Mouse (Mus musculus) forebrain, embryonic 12.5 days (tissue): ENCODE results near the gene Pvr. TPM values are rescaled to one million over a fixed set of nuclear protein-coding genes. Genes with fewer than 3 reads are reported as not detected.
"Not testable (repeated sequence)": the region's sequence is repeated elsewhere in the genome, so short reads cannot be mapped to it uniquely, and the experiment has no call there.

Source experiments
- ATAC-seq: fragments of 200-750 bp; cut with Nextera tagmentation; 2 replicates; pipeline ENCODE4 v1.8.0; 2017; ENCODE audit warnings: moderate TSS enrichment; ENCODE audit not compliant: low FRiP score
- H3K27ac ChIP-seq: fragments of 300-500 bp; sonication (generic); 2 replicates; pipeline ENCODE4 v1.5.1; 2016; ENCODE audit warnings: mild to moderate bottlenecking
- H3K27me3 ChIP-seq: fragments of 300-500 bp; sonication (generic); 2 replicates; pipeline ENCODE4 v1.6.1; 2016; ENCODE audit warnings: mild to moderate bottlenecking
- H3K36me3 ChIP-seq: fragments of 300-500 bp; sonication (generic); replicated peaks from 2 replicates; pipeline ENCODE4 v1.6.1; 2016; ENCODE audit warnings: mild to moderate bottlenecking
- H3K4me1 ChIP-seq: fragments of 300-500 bp; sonication (generic); 2 replicates; pipeline ENCODE4 v1.6.1; 2016
- H3K4me2 ChIP-seq: fragments of 300-500 bp; sonication (generic); 2 replicates; pipeline ENCODE4 v1.6.1; 2016; ENCODE audit warnings: mild to moderate bottlenecking, moderate library complexity
- H3K4me3 ChIP-seq: fragments of 300-500 bp; sonication (generic); replicated peaks from 2 replicates; pipeline ENCODE4 v1.5.1; 2016; ENCODE audit warnings: mild to moderate bottlenecking
- H3K9ac ChIP-seq: fragments of 300-500 bp; sonication (generic); 2 replicates; pipeline ENCODE4 v1.6.1; 2016; ENCODE audit warnings: mild to moderate bottlenecking
- H3K9me3 ChIP-seq: fragments of 300-500 bp; sonication (generic); 2 replicates; pipeline ENCODE4 v1.6.1; 2016
- WGBS: fragments of 180-500 bp; shearing (Covaris S2); methylation state at CpG from one replicate; pipeline ENCODE4 v1.1.7; 2016; 5-methylcytosine and 5-hydroxymethylcytosine counted together
- polyA plus RNA-seq: library from polyadenylated mRNA; unstranded; fragments of >200 nt; fragmentation: Nextera tagmentation; extraction: Ambion mirVana; gene quantifications from 2 replicates; pipeline ENCODE4 v1.2.1, GENCODE M21; 2016

Pvr gene
- polyA plus RNA-seq, 1 experiment from 2014 or later: 4.3 TPM

DNA sequence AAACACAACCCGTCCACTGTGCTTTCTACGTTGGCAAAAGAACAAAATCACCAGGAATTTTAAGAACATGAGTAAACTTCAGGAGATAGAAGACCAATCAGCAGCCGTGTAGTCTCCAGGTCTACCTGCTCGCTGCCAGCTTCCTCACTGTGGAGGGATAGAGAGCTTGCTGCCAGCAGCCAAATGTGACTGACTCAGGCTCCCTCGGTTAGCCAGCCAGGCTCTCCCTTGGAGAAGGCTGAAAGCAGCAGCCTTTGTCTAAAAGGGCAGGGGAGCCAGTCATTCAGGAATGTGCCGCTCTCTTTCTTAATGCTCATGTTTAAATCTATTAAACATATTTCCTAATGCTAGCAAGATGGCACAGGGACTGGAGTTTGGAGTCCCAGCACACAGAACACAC, 9.5 kb upstream of the Pvr start:
- WGBS: 73% methylated on average over 6 of the region's 6 CpGs
- not testable (repeated sequence) for H3K4me1 ChIP-seq, H3K4me3 ChIP-seq, H3K4me2 ChIP-seq, H3K27me3 ChIP-seq, H3K9me3 ChIP-seq, H3K27ac ChIP-seq, ATAC-seq, H3K36me3 ChIP-seq, H3K9ac ChIP-seq

DNA sequence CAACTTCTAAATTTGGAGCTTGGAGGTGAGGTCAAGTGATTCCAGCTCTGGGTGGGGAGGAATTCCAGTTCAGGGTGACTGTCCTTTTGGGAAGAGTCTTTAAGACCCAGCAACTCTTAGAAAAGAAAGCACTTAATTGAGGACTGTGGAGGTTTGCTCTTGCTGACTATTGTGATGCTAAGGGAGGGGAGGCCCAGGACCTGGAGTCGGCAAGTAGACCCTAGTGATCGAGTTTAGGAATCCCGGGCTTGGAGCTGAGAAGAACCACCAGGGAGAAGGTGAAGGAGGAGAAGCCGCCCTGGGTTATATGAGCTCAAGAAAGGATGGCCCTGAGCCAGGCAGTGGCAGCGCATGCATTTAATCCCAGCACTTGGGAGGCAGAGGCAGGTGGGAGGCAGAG, 7.5 kb upstream of the Pvr start:
- no peak overlapping the region for H3K4me2 ChIP-seq
- peaks cover 9% of the 10 kb centered on the region; the same call in 1 of the 2 replicates for H3K4me1 ChIP-seq
- H3K27ac ChIP-seq: no peak overlapping the region
- no peaks in the 10 kb centered on the region for H3K9me3 ChIP-seq
- H3K36me3 ChIP-seq: no peaks in the 10 kb centered on the region
- H3K27me3 ChIP-seq: no peaks in the 10 kb centered on the region
- 51% methylated on average over 5 of the region's 5 CpGs for WGBS
- H3K9ac ChIP-seq: no peak overlapping the region
- no peak for ATAC-seq
- no peak overlapping the region for H3K4me3 ChIP-seq

DNA sequence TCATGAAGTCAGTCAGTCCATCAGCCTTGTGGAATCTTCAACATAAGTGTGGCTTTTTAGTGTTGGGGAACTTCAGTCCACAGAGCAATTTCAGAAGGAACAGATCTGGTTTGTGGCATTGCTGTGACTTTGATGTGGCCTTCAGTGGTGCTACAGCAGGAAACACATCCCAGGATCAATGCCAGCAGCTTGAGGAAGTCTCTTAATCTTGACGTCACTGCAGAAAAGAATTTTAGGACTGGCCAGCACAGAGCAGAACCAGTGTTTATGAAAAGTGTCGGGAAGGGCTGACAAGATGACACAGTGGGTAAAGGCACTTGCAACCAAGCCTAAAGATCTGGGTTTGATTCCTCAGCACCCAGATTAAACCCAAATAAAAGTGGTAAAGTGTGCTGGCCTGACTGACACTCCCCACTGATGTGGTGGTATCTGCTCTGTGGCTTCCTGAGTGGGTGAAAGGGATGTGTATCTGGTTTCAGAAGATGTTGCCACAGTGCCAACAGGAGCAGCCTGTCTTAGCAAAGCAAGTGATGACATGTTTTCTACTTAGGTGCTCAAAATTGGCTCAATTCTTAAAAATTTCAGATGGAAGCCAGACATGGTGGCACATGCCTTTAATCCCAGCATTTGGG, 6.0 kb upstream of the Pvr start:
- Histone ChIP-seq H3K27me3 (no peaks in the 10 kb centered on the region), H3K4me2 (no peak overlapping the region), H3K36me3 (no peaks in the 10 kb centered on the region), H3K4me1 (peaks cover 3% of the 10 kb centered on the region; the same call in 1 of the 2 replicates), H3K27ac (no peak overlapping the region), H3K4me3 (no peak overlapping the region), H3K9ac (no peak overlapping the region), H3K9me3 (no peaks in the 10 kb centered on the region)
- no peak for ATAC-seq
- 77% methylated on average over 2 of the region's 2 CpGs for WGBS

DNA sequence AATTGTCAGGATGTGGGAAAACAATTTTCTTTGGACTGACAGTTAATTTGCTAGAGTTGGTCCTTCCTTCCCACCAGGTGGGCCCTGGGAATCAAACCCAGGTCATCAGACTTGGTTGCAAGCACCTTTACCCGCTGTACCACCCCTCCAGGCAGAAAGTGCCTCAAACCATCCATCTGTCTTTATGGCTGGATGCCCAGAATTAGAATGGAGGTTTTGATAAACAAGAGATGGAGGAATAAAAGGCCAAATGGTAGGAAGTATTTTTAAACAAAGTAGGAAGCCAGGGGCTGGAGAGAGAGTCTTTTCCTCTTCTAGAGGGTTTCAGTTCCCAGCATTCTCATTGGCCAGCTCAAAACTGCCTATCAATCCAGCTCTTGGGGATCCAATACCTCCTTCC, 4.4 kb upstream of the Pvr start:
- H3K4me1 ChIP-seq: peaks cover 3% of the 10 kb centered on the region; the same call in 1 of the 2 replicates
- H3K4me2 ChIP-seq: no peak overlapping the region
- no peaks in the 10 kb centered on the region for H3K27me3 ChIP-seq
- ATAC-seq: no peak
- no peak overlapping the region for H3K27ac ChIP-seq
- H3K36me3 ChIP-seq: no peaks in the 10 kb centered on the region
- 67% methylated on average over 1 of the region's 1 CpGs for WGBS
- no peak overlapping the region for H3K9ac ChIP-seq
- H3K4me3 ChIP-seq: no peak overlapping the region
- no peaks in the 10 kb centered on the region for H3K9me3 ChIP-seq

DNA sequence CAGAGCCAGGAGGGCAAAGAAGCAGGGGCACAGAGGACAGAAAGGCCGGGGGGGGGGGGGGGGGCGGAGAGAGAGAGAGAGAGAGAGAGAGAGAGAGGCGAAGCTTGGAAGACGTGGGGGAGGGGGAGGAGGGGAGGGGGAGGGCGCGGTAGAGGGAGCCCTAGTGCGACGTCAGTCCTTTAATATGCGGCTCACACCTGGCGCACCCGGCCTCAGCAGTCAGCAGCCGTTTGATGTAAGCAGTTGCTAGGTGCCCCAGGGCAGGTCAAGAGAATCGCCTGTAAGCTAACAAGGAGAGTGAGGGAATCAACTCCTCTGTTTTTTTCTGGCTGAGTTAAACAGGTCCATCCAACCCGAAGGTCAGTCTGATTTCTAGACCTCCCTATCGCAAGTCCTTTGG, 2.8 kb upstream of the Pvr start:
- Histone ChIP-seq H3K9me3 (no peaks in the 10 kb centered on the region), H3K4me1 (peaks cover 9% of the 10 kb centered on the region; the same call in 1 of the 2 replicates), H3K4me3 (no peak overlapping the region), H3K27ac (no peak overlapping the region), H3K27me3 (no peaks in the 10 kb centered on the region), H3K36me3 (no peaks in the 10 kb centered on the region), H3K4me2 (no peak overlapping the region), H3K9ac (no peak overlapping the region)
- WGBS: 16% methylated on average over 12 of the region's 15 CpGs
- ATAC-seq: no peak

DNA sequence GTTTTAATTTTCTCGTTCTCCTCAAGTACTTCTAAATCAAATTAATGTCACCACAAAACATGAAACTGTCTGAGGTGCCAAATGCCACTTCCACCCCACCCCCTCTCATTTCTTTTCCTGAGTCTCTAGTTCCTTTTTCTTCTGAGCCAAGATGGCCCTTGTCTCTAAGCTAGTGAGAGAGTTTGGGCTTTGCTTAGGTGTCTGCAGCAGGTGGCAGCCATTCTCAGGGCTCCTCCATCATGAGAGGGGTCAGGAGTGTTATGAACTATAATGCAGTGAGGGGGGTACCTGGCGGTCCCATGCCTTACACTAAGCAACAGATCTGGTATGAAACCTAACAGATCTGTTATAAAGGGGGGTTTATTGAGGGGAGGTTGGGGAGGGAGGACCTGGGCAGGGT, 2.4 kb upstream of the Pvr start:
- ATAC-seq: no peak
- Histone ChIP-seq H3K27me3 (no peaks in the 10 kb centered on the region), H3K4me3 (no peak overlapping the region), H3K4me2 (no peak overlapping the region), H3K27ac (no peak overlapping the region), H3K9ac (no peak overlapping the region), H3K36me3 (no peaks in the 10 kb centered on the region), H3K4me1 (peaks cover 9% of the 10 kb centered on the region; the same call in 1 of the 2 replicates), H3K9me3 (no peaks in the 10 kb centered on the region)
- 47% methylated on average over 2 of the region's 2 CpGs for whole genome bisulfite sequencing

DNA sequence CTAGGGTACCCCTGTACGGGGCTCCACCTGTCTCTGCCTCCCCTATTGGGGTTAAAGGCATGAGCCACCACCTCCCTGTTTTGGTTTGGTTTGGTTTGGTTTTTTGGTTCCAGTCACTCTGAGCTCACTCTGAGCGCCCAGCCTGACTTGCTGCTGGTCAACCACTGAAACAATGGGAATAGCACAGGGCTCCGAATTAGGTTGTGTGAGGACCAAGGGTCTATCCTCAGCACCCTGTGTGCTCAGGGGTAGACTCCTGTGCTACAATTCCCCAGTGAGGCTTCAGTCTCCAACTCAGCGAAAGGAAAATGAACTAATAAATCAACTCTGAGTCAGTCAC, 824 bp downstream of the Pvr start:
- Histone ChIP-seq H3K27me3 (no peaks in the 10 kb centered on the region), H3K4me2 (peak overlapping the region; percentile 84), H3K4me1 (peaks cover 9% of the 10 kb centered on the region; the same call in 1 of the 2 replicates), H3K4me3 (peak overlapping the region; percentile 70), H3K9ac (peak overlapping the region; percentile 77), H3K36me3 (peaks cover 4% of the 10 kb centered on the region; the same call in 1 of the 2 replicates), H3K9me3 (no peaks in the 10 kb centered on the region), H3K27ac (no peak overlapping the region)
- 32% methylated on average over 4 of the region's 4 CpGs for WGBS
- ATAC-seq: peak; percentile 37; the same call in 1 of the 2 replicates

DNA sequence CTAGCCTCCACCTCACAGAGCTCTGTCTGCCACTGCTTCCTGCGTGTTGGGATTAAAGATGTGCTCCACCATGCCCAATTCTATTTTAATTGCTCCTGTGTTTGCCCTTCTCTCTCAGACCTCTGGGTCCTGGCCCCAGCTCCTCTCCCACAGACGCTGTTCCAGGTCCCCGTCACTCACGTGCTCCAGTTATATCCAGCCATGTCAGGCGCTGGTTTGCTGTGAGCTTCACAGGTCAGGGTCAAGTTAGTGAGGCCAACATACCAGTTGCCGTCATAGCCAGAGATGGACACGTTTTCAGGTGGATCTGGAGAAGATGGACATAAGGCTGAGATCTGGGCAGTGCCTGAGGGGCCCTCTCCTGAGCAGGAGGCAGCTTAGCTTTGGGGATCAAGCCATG, 6.4 kb downstream of the Pvr start:
- Histone ChIP-seq H3K9me3 (no peaks in the 10 kb centered on the region), H3K4me2 (no peak overlapping the region), H3K27ac (no peak overlapping the region), H3K36me3 (peaks cover 4% of the 10 kb centered on the region; the same call in 1 of the 2 replicates), H3K4me3 (no peak overlapping the region), H3K9ac (no peak overlapping the region), H3K4me1 (no peaks in the 10 kb centered on the region), H3K27me3 (no peaks in the 10 kb centered on the region)
- whole genome bisulfite sequencing: 91% methylated on average over 7 of the region's 7 CpGs
- no peak for ATAC-seq

DNA sequence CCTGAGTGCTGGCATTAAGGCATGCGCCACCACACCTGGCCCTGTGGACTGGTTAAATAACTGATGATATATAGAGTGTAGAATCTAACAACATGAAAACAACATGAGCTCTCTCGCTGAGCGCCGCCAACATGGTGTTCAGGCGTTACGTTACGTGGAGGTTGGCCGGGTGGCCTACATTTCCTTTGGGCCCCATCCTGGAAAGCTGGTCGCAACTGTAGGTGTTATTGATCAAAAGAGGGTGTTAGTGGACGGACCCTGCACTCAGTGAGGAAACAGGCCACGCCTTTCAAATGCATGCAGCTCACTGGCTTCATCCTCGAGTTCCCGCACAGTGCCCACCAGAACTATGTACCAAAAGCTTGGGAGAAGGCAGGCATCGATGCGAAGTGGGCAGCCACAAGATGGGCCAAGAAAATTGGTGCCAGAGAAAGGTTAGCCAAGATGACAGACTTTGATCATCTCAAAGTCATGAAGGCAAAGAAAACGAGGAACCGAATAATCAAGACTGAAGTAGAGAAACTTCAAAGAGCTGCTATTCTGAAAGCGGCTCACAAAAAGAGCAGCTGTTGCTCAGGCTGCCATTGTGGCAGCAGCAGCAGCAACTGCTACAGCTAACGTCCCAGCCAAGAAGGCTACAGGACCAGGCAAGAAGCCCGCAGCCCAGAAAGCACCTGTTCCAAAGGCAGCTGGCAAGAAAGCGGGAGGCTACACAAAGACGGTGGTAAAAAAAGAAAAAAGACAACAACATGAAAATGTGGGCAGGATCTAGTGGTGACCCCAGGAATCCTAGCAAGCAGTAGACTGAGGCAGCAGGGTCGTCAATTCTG, 9.1 kb downstream of the Pvr start:
- no peaks in the 10 kb centered on the region for H3K9me3 ChIP-seq
- no peak overlapping the region for H3K27ac ChIP-seq
- H3K4me3 ChIP-seq: no peak overlapping the region
- no peak overlapping the region for H3K4me2 ChIP-seq
- peaks cover 9% of the 10 kb centered on the region for H3K36me3 ChIP-seq
- WGBS: 87% methylated on average over 23 of the region's 23 CpGs
- H3K9ac ChIP-seq: no peak overlapping the region
- ATAC-seq: no peak
- H3K4me1 ChIP-seq: no peaks in the 10 kb centered on the region
- H3K27me3 ChIP-seq: no peaks in the 10 kb centered on the region

DNA sequence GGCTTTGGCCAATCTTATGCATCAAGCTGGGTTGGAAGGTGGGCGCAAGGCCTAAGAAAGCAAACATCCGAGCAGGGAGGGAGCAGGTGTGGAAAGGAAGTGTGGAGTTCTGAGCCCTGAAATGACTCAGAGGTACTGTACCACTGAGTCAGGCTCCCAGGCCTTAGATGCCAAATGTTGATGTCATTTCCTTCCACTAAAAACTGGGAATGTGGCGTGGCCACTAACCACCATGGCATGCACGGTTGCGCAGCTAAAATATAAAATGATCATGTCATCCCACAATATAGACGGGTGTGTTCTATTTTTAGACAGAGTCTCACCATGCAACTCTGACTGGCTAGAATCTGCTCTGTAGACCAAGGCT, 9.7 kb downstream of the Pvr start:
- no peak overlapping the region for H3K4me3 ChIP-seq
- H3K9ac ChIP-seq: no peak overlapping the region
- H3K4me1 ChIP-seq: no peaks in the 10 kb centered on the region
- WGBS: 92% methylated on average over 6 of the region's 6 CpGs
- H3K27ac ChIP-seq: no peak overlapping the region
- H3K9me3 ChIP-seq: no peaks in the 10 kb centered on the region
- no peak overlapping the region for H3K4me2 ChIP-seq
- no peaks in the 10 kb centered on the region for H3K27me3 ChIP-seq
- peaks cover 6% of the 10 kb centered on the region for H3K36me3 ChIP-seq
- no peak for ATAC-seq

DNA sequence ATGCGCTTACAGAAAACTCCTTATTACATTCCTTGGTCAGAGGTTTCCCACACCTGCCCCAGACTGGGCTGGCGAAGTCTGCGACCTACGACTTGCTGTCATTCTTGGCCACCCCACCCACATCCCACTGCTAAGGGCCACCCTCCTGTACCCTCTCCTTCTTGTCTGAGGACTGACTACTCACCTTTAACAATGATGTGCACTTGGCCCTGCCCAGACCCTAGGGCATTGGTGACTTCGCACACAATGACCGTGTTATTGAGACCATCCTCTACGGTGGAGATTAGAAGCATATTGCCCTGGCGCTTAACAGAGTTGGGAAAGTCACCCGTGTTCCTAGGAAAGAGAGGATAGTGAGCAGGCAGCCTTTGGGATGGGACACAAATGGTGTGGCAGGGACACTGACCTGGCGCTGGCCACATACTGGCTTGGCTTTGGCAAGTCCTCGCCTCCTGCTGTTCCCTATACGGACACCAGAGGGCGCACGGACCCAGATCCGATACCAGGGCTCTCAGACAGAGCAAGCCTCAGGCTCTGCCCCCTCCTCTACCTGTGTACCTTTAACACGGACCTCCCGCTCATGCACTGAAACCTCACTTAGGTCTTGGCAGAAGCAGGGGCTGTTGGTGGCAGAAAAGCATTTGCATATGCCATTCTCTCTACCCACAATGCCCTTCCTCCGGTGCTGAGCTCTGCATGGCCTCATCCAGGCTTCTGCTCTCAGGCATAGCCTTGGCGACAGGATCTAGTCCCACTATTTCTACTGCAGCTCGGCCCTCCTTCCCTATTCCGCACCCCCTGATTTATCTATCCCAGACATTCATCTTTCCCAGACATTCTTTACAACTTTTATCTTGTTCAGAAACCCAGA, 10.3 kb downstream of the Pvr start:
- Histone ChIP-seq H3K36me3 (peaks cover 6% of the 10 kb centered on the region), H3K4me1 (no peaks in the 10 kb centered on the region), H3K9ac (no peak overlapping the region), H3K4me3 (no peak overlapping the region), H3K4me2 (no peak overlapping the region), H3K27ac (no peak overlapping the region), H3K9me3 (0 out of 2 replicates have a peak, but pooled peaks cover under 1% of the 10 kb centered on the region), H3K27me3 (no peaks in the 10 kb centered on the region)
- peak; percentile 49; the same call in 1 of the 2 replicates for ATAC-seq
- WGBS: 50% methylated on average over 21 of the region's 21 CpGs

DNA sequence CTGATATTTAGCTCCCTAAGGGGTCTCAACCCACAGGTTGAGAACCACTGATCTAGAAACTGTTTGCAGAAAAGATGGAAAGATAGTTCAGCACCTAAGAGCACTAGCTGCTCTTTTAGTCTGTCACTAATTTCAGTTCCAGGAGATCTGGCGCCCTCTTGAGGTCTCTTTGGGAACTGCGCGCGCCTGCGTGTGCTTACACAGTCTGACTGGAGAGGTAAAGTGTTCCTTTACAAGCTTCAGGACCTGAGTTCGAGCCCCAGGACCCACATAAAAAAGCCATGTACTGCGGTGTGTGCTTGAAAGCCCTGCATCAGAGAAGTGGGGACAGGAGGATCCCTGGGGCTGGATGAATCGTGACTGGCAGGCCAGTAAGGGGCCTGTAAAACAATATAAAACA, 31.1 kb downstream of the Pvr start:
- Histone ChIP-seq H3K9me3 (0 out of 2 replicates have a peak, but pooled peaks cover 4% of the 10 kb centered on the region), H3K27ac (no peak overlapping the region), H3K27me3 (no peaks in the 10 kb centered on the region), H3K36me3 (no peaks in the 10 kb centered on the region), H3K4me1 (no peaks in the 10 kb centered on the region), H3K4me3 (no peak overlapping the region), H3K4me2 (no peak overlapping the region), H3K9ac (no peak overlapping the region)
- WGBS: 52% methylated on average over 8 of the region's 8 CpGs
- ATAC-seq: no peak
